Mouse (Mus musculus) heart, embryonic 15.5 days (tissue): ENCODE results near the gene Coa5. TPM values are rescaled to one million over a fixed set of nuclear protein-coding genes. Genes with fewer than 3 reads are reported as not detected.

Experiments used
- polyA plus RNA-seq: library from polyadenylated mRNA; unstranded; fragments of >200 nt; fragmentation: Nextera tagmentation; extraction: Ambion mirVana; gene quantifications from 2 replicates; pipeline ENCODE4 v1.2.1, GENCODE M21; 2015

Coa5 gene
- polyA plus RNA-seq, 1 experiment from 2014 or later: 54.0 TPM

Other genes with a start within 250 kb of the Coa5 start
- 0.04 and 0.06 TPM in 2 replicates for gene Cnga3, start 215.7 kb downstream of the Coa5 start, polyA plus RNA-seq
- 13.9 and 15.6 TPM in 2 replicates for gene Inpp4a, start 130.2 kb downstream of the Coa5 start, polyA plus RNA-seq
- gene Unc50, start within 50 bp of the Coa5 start, polyA plus RNA-seq: 77.2 and 81.4 TPM in 2 replicates
- 3.8 and 4.7 TPM in 2 replicates for gene Mgat4a, start 110.9 kb upstream of the Coa5 start, polyA plus RNA-seq